Mouse (Mus musculus) embryonic facial prominence, embryonic 12.5 days (tissue): ENCODE results near the gene Mrtfb. TPM values are rescaled to one million over a fixed set of nuclear protein-coding genes. Genes with fewer than 3 reads are reported as not detected.
A peak's percentile ranks its signal among the peaks of the same experiment; 100 is the strongest.

Experiments
- ATAC-seq: fragments of 200-750 bp; cut with Nextera tagmentation; 2 replicates; pipeline ENCODE4 v1.8.0; 2017; ENCODE audit not compliant: insufficient number of reproducible peaks, insufficient read depth, low FRiP score, low TSS enrichment
- H3K27ac ChIP-seq: fragments of 300-500 bp; sonication (generic); 2 replicates; pipeline ENCODE4 v1.5.1; 2016; ENCODE audit warnings: mild to moderate bottlenecking
- H3K27me3 ChIP-seq: fragments of 300-500 bp; sonication (generic); 2 replicates; pipeline ENCODE4 v1.6.1; 2016; ENCODE audit warnings: mild to moderate bottlenecking, moderate library complexity
- H3K36me3 ChIP-seq: fragments of 300-500 bp; sonication (generic); 2 replicates; pipeline ENCODE4 v1.6.1; 2016; ENCODE audit warnings: mild to moderate bottlenecking
- H3K4me1 ChIP-seq: fragments of 300-500 bp; sonication (generic); 2 replicates; pipeline ENCODE4 v1.6.1; 2016
- H3K4me2 ChIP-seq: fragments of 300-500 bp; sonication (generic); replicated peaks from 2 replicates; pipeline ENCODE4 v1.6.1; 2016; ENCODE audit warnings: mild to moderate bottlenecking, moderate library complexity
- H3K4me3 ChIP-seq: fragments of 300-500 bp; sonication (generic); 2 replicates; pipeline ENCODE4 v1.5.1; 2016; ENCODE audit warnings: mild to moderate bottlenecking
- H3K9ac ChIP-seq: fragments of 300-500 bp; sonication (generic); 2 replicates; pipeline ENCODE4 v1.6.1; 2016; ENCODE audit warnings: mild to moderate bottlenecking, moderate library complexity
- H3K9me3 ChIP-seq: fragments of 300-500 bp; sonication (generic); 2 replicates; pipeline ENCODE4 v1.6.1; 2016; ENCODE audit warnings: mild to moderate bottlenecking, moderate library complexity
- WGBS: fragments of 180-500 bp; shearing (Covaris S2); methylation state at CpG from one replicate; pipeline ENCODE4 v1.1.7; 2016; 5-methylcytosine and 5-hydroxymethylcytosine counted together
- polyA plus RNA-seq: library from polyadenylated mRNA; unstranded; fragments of >200 nt; fragmentation: Nextera tagmentation; extraction: Ambion mirVana; gene quantifications from 2 replicates; pipeline ENCODE4 v1.2.1, GENCODE M21; 2016

Gene Mrtfb
- polyA plus RNA-seq, 1 experiment from 2014 or later = 25.3 TPM

DNA sequence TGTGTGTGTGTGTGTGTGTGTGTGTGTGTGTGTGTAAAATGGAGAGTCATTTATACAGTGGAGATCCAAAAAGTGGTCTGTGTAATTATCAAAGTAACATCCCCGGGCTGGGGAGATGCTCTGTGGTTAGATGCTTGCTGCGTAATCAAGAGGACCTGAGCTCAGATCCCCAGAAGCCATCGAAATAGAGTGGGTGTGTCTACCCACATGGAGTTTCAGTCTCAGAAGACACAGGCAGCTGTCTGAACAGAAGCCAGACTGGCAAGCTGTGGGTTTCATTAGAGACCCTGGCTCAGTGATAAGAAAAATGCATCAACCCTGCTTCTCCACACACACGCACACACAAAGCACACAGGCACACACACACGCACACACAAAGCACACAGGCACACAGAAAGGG, 171.8 kb downstream of the Mrtfb start:
- Histone ChIP-seq H3K27me3 (no peaks in the 10 kb centered on the region), H3K9me3 (no peaks in the 10 kb centered on the region), H3K4me3 (no peak overlapping the region), H3K9ac (no peak overlapping the region), H3K4me1 (no peaks in the 10 kb centered on the region), H3K27ac (no peak overlapping the region), H3K4me2 (no peak overlapping the region), H3K36me3 (no peaks in the 10 kb centered on the region)
- 72% methylated on average over 5 of the region's 5 CpGs for WGBS
- no peak for ATAC-seq

DNA sequence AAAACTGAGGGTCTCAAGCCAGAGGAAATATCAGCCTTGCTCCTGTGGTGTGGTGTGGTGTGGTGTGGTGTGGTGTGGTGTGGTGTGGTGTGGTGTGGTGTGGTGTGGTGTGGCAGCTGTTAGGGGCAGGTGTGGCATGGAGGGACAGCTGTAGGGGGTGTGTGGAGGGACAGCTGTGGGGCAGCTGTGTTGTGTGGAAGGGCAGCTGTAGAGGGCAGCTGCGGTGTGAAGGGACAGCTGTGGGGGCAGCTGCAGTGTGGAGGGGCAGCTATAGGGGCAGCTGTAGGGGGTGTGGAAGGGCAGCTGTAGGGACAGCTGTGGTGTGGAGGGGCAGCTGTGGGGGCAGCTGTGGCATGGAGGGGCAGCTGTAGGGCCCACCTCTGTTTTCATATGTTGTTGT, 172.5 kb downstream of the Mrtfb start:
- no peaks in the 10 kb centered on the region for H3K36me3 ChIP-seq
- H3K27ac ChIP-seq = no peak overlapping the region
- no peak overlapping the region for H3K4me3 ChIP-seq
- no peak overlapping the region for H3K9ac ChIP-seq
- H3K4me2 ChIP-seq = no peak overlapping the region
- H3K27me3 ChIP-seq = no peaks in the 10 kb centered on the region
- no peaks in the 10 kb centered on the region for H3K9me3 ChIP-seq
- 94% methylated on average over 1 of the region's 1 CpGs for WGBS
- no peak for ATAC-seq
- H3K4me1 ChIP-seq = no peaks in the 10 kb centered on the region

DNA sequence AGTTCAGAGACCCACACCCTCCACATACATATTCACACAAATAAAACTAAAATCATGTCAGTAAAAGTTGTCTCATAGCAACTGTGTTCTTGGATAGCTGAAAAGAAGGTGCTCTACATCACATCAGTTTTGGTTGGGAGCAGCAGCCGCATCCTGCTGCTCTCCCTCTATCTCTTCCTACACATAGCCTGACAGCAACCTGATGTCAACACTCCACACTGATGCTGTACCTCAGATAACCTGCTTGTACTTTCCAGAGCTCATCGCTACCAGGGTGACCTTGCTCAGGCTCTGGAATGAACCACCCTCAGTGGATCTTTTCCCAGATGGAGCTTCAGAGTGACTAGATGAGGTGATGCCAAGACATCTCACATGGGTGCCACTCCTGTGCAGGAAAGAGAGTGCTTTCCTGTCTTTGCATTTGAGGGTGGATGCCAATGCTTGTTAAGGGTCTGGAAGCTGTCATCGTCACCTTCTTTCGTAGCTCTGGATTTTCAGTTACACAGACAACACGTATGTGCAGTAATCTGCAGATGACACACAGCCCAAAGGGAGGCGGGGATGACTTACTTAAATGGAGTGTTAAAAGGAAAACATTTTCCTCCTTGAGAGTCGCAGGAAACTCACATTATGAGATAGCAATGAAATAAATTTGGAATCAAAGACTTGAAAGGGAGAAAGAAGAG, 173.8 kb downstream of the Mrtfb start:
- H3K9me3 ChIP-seq = no peaks in the 10 kb centered on the region
- no peak overlapping the region for H3K4me3 ChIP-seq
- no peak overlapping the region for H3K4me2 ChIP-seq
- ATAC-seq = no peak
- H3K9ac ChIP-seq = no peak overlapping the region
- H3K36me3 ChIP-seq = no peaks in the 10 kb centered on the region
- H3K4me1 ChIP-seq = no peaks in the 10 kb centered on the region
- no peaks in the 10 kb centered on the region for H3K27me3 ChIP-seq
- 82% methylated on average over 7 of the region's 7 CpGs for WGBS
- H3K27ac ChIP-seq = no peak overlapping the region

DNA sequence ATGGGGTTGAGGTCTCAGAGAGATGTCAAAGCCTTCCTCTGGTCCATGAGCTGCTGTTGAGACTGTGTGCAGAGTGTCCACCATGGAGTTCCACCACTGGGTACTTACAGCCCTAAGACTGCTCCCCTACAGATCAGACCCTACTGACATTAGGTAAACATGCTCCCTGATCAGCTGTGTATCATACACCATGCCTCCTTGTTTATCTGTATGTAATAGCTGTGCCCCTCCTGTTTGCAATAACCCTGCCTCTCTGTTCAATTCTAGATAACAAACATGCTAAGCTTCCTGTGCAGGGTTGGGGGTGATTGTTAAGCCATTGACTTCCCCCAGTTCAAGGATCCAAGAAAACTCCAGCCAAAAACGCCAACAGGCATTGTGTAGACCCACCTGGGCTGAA, 174.7 kb downstream of the Mrtfb start:
- Histone ChIP-seq H3K9ac (no peak overlapping the region), H3K4me2 (no peak overlapping the region), H3K4me3 (no peak overlapping the region), H3K4me1 (no peaks in the 10 kb centered on the region), H3K27ac (no peak overlapping the region), H3K36me3 (no peaks in the 10 kb centered on the region), H3K27me3 (no peaks in the 10 kb centered on the region), H3K9me3 (no peaks in the 10 kb centered on the region)
- WGBS = 77% methylated on average over 1 of the region's 1 CpGs
- ATAC-seq = no peak

DNA sequence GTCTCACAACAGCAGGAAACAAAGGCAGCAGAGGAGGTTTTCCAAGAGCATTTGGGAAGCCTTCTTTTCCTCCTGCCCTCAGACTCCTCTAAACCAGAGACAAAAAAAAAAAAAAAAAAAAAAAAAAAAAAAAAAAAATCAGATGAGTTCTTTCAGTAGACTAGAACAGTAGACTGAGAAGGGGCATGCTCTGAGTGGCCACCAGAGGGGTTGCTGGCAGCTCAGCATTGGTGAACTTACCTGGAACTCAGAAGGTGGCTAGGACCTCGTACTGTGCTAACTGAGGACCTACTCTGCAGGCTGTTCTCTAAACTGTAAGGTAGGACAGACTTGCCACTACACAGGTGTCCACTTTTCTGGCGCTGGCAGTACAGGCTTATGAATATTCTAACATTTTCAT, 179.3 kb downstream of the Mrtfb start:
- no peaks in the 10 kb centered on the region for H3K9me3 ChIP-seq
- H3K4me2 ChIP-seq = no peak overlapping the region
- no peaks in the 10 kb centered on the region for H3K36me3 ChIP-seq
- no peak for ATAC-seq
- H3K4me3 ChIP-seq = no peak overlapping the region
- H3K27ac ChIP-seq = no peak overlapping the region
- no peak overlapping the region for H3K9ac ChIP-seq
- H3K4me1 ChIP-seq = peaks cover 5% of the 10 kb centered on the region
- WGBS = 70% methylated on average over 2 of the region's 2 CpGs
- H3K27me3 ChIP-seq = no peaks in the 10 kb centered on the region

DNA sequence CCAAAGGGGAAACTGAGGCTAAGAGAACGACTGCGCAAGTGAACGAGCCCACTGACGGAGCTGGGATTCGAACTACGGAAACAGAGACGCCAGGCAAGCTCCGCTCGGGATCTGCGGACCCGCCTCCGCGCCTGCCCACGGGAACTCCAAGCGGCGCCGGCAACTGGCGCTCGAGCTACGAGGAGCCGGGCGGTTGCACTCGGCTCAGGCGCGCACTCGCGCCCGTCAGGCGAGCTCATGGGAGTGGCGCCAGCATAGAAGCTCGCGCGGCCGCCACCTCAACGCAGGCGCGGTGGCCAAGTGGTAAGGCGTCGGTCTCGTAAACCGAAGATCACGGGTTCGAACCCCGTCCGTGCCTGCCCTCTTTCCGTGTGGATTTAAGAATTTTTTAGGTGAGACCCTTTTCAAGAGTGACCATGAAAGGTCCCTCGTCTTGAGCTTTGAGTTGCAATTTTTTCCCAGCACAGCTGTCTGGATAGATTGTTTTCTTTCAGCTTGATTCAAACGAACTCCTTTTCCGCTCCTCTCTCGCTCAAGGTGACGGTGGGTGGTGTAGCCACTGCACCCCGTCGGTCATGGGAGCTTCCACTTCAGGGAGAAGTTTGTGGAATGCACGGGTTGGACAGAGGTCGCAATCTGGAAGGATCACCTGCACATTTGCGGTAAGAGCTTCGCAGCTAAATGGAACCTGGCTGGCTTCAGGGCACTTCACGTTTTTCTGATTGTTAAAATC, 180.9 kb downstream of the Mrtfb start:
- H3K4me1 ChIP-seq = peaks cover 5% of the 10 kb centered on the region
- peak; percentile 92 for ATAC-seq
- no peaks in the 10 kb centered on the region for H3K27me3 ChIP-seq
- peak overlapping the region; percentile 50 for H3K4me3 ChIP-seq
- H3K9me3 ChIP-seq = no peaks in the 10 kb centered on the region
- H3K9ac ChIP-seq = peak overlapping the region; percentile 50
- no peaks in the 10 kb centered on the region for H3K36me3 ChIP-seq
- peak overlapping the region; percentile 62 for H3K4me2 ChIP-seq
- under 1% methylated on average over 58 of the region's 58 CpGs for WGBS
- peak overlapping the region; percentile 63 for H3K27ac ChIP-seq

DNA sequence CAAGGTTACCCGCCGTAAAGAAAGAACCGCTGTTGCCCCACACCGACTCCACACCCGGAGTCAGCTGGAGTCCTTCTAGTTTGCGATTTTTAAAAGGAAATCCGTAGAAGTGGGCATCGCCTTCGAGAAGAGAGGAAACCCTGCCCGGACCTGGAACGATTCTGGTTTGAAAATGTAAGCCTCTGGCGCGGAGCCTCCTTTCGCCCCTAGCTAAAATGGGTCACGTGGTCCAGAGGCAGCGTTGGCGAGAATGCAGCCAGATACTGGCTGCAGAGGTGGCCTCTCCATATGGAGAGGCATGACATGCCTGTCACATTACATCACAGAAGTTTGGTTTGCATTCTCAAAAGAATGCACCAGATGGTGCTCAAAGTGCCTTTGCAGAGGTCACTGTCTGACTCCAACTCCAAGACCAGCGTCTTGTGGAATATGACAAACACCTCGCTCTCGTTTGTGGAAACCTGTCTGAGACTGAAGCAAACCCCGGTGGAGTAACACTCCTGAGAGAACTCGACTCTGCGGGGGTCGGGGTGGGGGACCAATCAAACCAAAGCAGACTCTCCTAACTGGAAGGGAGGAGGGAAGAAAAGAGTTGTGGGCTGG, 181.6 kb downstream of the Mrtfb start:
- no peaks in the 10 kb centered on the region for H3K27me3 ChIP-seq
- H3K36me3 ChIP-seq = no peaks in the 10 kb centered on the region
- peak overlapping the region; percentile 50 for H3K4me3 ChIP-seq
- ATAC-seq = peak; percentile 41
- peak overlapping the region; percentile 50 for H3K9ac ChIP-seq
- peaks cover 5% of the 10 kb centered on the region for H3K4me1 ChIP-seq
- peak overlapping the region; percentile 63 for H3K27ac ChIP-seq
- H3K4me2 ChIP-seq = peak overlapping the region; percentile 62
- no peaks in the 10 kb centered on the region for H3K9me3 ChIP-seq
- under 1% methylated on average over 24 of the region's 24 CpGs for WGBS

DNA sequence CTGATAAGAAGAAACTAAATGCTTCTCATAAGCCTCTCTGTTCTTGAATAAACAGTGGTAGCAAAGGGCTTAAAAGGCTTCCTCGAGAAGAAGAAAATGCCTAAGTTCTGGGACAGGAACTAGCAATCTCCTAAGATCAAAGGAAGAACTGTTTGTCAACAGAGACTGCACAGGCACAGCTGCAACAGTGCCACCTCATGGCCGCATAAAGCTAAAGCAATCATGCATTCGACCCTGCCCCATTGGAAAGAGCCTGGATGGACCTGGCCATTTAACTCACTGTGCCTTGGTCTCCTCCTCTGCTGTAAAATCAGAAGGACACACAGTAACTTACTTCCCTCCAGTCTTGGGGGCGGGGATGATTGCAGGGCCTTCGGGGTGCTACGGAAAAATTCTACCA, 184.2 kb downstream of the Mrtfb start:
- Histone ChIP-seq H3K27me3 (no peaks in the 10 kb centered on the region), H3K4me3 (no peak overlapping the region), H3K4me2 (no peak overlapping the region), H3K36me3 (no peaks in the 10 kb centered on the region), H3K9ac (no peak overlapping the region), H3K27ac (no peak overlapping the region), H3K4me1 (peaks cover 5% of the 10 kb centered on the region), H3K9me3 (no peaks in the 10 kb centered on the region)
- ATAC-seq = no peak
- 38% methylated on average over 6 of the region's 6 CpGs for WGBS

DNA sequence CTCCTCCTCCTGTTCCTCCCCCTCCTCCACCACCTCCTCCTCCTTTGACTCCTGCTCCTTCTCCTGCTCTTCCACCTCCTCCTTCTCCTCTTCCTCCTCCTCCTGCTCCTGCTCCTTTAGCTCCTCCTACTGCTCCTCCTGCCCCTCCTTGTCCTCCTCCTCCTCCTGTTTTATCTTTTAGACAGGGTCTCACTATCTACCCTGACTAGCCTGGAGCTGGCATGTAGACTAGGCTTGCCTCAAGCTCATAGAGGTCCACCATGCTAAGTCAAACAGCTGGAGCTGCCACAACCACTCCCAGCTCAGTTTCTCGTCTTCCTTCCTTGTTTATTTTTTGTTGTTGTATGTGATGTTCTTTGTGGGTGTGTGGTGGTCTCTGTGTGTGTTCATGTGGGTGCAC, 187.5 kb downstream of the Mrtfb start:
- H3K27me3 ChIP-seq = peaks cover 18% of the 10 kb centered on the region
- 72% methylated on average over 1 of the region's 1 CpGs for WGBS
- no peak overlapping the region for H3K4me3 ChIP-seq
- no peak overlapping the region for H3K4me2 ChIP-seq
- H3K36me3 ChIP-seq = no peaks in the 10 kb centered on the region
- no peaks in the 10 kb centered on the region; the same call in 1 of the 2 replicates for H3K4me1 ChIP-seq
- ATAC-seq = no peak
- H3K27ac ChIP-seq = no peak overlapping the region
- H3K9ac ChIP-seq = no peak overlapping the region
- no peaks in the 10 kb centered on the region for H3K9me3 ChIP-seq

DNA sequence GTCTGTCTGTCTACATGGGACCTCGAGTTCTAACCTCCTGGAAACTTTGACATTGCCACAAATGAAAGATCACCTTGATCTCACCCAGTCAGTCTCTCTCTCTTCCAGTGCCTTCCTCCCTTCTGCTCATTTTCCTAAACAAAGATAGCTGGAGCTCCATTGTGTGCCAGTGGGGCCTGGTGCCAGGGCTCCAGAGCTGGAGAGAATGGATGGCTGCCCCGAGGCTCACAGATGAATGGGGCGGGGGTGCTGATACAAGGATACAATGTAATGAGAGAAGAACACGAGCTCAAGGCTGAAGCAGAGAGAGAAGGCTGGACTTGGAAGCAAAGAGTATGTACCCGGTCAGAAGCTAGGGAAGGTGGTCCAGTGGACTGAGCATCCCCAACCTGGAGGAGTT, 189.2 kb downstream of the Mrtfb start:
- H3K4me2 ChIP-seq = no peak overlapping the region
- H3K9me3 ChIP-seq = no peaks in the 10 kb centered on the region
- no peak for ATAC-seq
- H3K4me3 ChIP-seq = no peak overlapping the region
- H3K4me1 ChIP-seq = peaks cover 6% of the 10 kb centered on the region; the same call in 1 of the 2 replicates
- no peak overlapping the region for H3K27ac ChIP-seq
- H3K27me3 ChIP-seq = peaks cover 33% of the 10 kb centered on the region
- H3K36me3 ChIP-seq = no peaks in the 10 kb centered on the region
- WGBS = 62% methylated on average over 5 of the region's 5 CpGs
- H3K9ac ChIP-seq = no peak overlapping the region

DNA sequence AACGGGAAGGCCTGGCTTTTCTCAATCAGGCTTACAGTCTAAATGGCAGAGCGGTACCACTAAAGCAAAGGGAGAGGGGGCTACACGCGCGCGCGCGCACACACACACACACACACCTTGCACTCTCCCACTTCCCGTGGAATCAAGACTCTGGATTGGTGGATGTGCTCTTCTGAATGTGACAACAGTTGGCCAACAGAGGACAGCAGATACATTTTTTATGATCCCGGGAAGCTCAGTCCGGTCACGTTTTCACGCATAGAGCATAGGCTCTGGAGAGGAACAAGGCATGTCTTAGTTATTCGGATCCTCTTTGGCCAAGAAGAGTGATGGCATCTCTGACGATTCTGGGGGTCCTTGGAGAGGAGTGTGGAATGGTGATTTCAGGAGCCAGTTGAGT, 190.2 kb downstream of the Mrtfb start:
- Histone ChIP-seq H3K36me3 (no peaks in the 10 kb centered on the region), H3K9ac (no peak overlapping the region), H3K4me1 (peaks cover 6% of the 10 kb centered on the region; the same call in 1 of the 2 replicates), H3K4me2 (peak overlapping the region; percentile 99), H3K4me3 (peak overlapping the region; percentile 82), H3K9me3 (no peaks in the 10 kb centered on the region), H3K27ac (no peak overlapping the region), H3K27me3 (peaks cover 40% of the 10 kb centered on the region)
- no peak for ATAC-seq
- 17% methylated on average over 15 of the region's 15 CpGs for WGBS

DNA sequence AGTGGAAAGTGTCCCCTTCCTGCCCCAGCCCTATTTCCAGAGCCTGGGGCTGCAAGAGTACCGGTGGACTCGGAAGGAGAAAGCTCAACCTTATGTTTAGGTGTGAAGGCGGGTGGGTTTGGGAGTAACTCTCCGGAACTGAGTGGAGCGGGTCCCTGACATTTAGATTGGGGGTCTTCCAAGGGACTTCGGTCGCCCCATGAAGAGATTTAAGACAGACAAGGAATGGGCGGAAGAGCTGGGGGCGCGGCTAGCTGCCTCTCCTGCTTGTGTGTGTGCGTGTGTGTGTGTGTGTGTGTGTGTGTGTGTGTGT, 190.6 kb downstream of the Mrtfb start:
- Histone ChIP-seq H3K27ac (no peak overlapping the region), H3K4me1 (peaks cover 6% of the 10 kb centered on the region; the same call in 1 of the 2 replicates), H3K36me3 (no peaks in the 10 kb centered on the region), H3K4me2 (peak overlapping the region; percentile 99), H3K27me3 (peaks cover 45% of the 10 kb centered on the region), H3K9ac (peak overlapping the region; percentile 81; the same call in 1 of the 2 replicates), H3K4me3 (peak overlapping the region; percentile 82), H3K9me3 (no peaks in the 10 kb centered on the region)
- no peak for ATAC-seq
- 3% methylated on average over 11 of the region's 11 CpGs for WGBS
